Mouse (Mus musculus): Measurements from ENCODE around the gene Hmces.

Hmces gene

DNA sequence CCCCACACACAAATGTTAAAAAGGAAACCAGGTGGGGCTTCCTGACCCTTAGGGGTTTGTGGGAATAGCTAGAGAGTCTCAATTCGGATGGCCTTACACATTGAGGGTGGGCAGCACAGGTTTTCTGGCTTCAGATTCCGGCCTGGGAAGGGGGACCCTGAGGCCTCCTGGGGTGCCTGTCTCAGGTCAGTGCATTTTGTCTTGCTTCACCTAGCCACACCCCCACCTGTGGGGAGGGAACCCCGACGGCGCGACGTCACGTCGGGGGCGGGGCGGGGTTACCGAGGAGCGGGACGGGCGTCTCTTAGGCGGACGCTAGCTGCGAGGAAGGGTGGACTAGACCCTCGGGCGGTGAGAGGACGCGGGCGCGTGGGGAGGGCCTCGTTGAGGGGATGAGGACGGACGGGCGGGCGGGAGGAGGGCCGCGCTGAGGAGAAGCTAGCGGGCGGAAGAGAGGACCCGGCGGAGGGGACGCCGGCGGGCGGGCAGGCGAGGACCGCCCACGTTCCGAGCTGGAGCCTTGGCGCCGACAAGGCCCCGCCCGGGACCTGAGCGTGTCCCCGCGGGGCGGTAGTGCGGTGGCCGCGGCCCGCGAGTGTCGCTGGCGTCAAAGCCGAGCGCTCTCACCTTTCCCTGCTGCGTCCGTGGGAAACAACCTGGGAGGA lies at the start of gene Hmces:
TSS of gene Hmces (plus strand) at position 275 of the 665 bp plus-strand sequence.
- in situ Hi-C loops (cut with MboI, MseI) = no loop called here

DNA sequence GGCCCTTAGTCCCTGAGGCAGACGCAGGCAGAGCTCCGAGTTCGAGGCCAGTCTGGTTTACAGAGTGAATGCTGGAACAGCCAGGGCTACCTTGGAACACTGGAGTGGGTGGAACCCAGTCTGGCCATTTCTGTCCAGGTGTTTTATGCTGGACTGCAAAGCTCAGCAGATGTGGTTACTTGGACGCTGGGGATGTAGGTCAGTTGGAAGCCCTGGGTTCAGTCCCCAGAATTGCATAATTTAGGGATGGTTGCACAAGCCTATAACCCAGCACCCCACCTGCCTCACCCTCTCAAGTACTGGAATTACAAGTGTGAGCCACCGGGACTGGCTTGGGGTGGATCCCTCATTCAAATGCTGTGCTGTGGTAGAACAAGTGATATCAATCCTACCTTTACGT lies 47.5 kb upstream of the Hmces start:
- in situ Hi-C loops (cut with MboI, MseI) = no loop called here

DNA sequence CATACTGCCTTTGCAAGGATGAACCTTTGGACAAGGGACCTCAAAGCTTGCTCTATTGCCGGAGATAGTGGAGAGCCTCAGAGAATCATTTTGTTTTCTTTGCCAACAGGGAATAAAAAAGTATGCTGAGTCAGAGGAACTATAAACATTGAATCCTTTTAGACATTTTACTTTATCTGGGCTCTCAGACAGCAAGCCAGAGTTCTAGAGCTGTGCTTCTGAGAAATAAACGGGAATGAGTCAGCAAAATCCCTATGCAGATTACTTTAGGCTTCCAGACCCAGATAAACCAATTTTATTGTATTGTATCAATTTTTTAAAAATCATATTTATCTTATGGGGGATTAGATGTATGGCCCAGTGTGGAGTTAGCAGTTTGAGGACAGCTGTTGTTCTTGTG lies 46.5 kb upstream of the Hmces start:
- in situ Hi-C loops (cut with MboI, MseI) = no loop called here

DNA sequence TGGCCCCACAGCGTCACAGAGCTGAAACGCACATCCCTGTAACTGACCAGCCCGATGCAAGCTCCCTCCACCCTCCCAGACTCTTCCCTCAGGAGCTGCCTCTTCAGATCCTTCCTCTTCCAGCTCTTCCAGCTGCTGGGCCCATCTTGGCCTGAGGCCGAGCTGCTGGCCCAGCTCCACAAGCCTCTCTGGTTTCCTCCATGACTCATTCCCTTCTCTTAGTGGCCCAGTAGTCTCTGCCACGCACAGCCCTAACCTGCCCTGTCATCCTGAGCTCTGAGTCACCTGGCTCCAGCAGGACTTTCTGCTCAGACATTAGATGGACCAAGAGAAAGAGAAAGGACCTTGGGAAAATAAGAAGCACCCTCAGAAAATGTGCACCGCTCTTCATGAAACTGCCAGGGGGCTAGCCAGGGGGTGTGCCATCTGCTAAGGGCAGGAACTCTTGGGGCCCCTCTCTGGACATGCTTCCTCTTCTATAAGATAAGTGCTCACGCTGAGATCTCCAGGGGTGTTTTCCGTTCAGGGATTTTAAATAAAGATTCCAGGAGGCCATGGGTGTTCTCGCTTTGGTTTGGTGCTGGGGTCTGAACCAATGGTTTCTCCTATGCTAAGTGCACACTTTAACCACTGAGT lies 44.7 kb upstream of the Hmces start:
- in situ Hi-C loops (cut with MboI, MseI) = no loop called here

DNA sequence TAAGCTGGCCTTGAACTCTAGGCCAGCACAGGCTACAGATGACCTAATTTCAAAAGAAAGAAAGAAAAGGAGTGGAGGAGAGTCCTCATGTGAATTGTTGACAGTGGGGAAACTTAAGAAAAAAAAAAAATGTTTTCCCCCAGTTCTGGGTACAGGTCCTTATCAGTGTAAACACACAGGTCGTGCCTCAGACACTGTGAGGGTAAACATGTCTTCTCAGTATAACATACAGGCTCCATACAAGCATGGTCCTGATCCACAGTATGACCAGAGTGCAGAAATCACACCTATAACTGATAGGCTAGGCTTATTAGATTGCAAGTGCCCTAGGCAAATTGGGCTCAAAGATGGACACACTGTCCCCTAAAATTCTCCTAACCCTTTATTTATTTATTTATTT lies 43.3 kb upstream of the Hmces start:
- in situ Hi-C loops (cut with MboI, MseI) = no loop called here

DNA sequence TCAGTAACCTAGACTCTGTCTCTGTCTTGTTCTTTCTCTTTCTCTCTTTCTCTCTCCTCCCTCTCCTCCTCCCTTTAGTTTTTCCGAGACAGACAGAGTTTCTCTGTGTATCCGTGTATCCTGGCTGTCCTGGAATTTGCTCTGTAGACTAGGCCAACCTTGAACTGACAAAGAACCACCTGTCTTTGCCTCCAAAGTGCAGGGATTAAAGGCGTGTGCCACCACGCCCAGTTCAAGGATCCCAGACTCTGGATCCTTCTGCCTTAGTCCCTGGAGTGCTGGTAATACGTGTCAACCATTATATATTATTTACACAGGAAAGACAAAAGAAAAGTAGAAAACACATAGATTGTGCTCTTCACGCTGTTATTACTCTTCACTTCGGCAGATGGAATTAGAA lies 42.5 kb upstream of the Hmces start:
- in situ Hi-C loops (cut with MboI, MseI) = no loop called here

DNA sequence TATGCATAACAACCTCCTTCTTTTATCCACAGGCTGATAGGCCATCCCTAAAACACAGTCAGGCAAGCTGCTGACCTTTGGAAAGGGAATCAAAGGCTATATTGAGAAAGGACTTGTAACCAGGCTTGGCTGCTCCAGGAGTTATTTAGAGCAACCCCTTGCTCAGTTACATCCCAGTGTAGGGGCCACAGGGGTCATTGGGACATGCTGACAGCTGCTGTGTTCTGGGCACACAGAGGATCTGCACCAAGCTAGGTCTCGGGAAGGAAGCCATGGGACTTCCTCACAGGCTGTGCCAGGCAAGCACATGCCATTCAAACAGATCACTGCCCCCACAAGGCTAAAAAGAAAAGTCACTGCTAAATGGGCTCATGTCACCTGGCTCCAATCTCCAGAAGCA lies 40.6 kb upstream of the Hmces start:
- in situ Hi-C loops (cut with MboI, MseI) = no loop called here

DNA sequence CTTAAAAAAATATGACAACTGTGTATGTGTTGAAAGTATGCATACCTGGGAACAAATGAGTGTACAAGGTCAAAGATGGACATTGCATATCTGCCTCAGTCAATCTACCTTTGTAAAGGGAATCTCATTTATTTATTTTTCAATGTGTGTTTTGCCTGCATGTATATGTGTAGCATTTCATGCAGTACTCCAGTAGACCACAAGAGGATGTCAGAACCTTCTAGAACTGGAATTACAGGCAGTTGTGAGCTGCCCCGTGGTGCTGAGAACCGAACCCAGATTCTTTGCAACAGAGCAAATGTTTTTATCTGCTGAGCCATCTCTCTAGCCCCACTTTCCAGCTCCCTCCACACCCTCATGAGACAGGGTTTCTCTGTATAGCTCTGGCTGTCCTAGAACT lies 39.8 kb upstream of the Hmces start:
- in situ Hi-C loops (cut with MboI, MseI) = no loop called here

DNA sequence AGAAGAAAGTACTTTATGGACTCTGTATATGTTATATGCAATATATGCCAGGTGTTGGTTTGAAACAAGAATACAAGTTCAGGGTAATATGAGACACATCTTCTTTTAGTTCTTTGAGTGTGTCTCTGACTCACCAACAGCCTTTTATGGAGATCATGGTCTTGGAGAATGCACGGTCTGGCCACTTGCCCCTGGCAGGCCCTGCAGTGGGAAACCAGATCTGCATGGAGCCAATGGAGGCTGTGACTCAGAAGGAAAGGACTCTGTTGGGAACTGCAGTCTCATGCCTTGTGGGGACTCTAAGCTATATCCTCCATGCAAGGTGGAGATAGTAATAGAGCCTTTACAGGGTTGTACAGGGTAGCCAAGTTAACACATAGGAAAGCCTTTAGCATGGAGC lies 38.7 kb upstream of the Hmces start:
- in situ Hi-C loops (cut with MboI, MseI) = no loop called here

DNA sequence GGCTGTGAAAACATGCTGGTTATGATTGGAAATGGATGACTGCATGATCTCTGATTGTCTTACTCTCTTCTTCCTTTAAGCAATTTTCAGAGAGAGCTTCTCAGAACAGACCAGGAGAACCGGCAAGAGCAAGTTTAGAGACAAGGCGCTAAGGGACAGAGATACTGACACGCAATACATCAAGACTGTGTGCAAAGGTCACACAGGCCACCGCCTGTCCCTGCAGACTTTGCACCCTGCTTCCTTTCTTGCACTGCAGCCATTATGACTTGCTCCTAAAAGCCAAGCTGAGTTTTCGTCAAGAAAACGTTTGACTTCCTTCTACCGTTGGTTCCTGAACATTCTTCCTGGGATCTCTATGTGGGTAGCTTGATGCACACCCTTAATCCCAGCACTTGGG lies 38.2 kb upstream of the Hmces start:
- in situ Hi-C loops (cut with MboI, MseI) = no loop called here

DNA sequence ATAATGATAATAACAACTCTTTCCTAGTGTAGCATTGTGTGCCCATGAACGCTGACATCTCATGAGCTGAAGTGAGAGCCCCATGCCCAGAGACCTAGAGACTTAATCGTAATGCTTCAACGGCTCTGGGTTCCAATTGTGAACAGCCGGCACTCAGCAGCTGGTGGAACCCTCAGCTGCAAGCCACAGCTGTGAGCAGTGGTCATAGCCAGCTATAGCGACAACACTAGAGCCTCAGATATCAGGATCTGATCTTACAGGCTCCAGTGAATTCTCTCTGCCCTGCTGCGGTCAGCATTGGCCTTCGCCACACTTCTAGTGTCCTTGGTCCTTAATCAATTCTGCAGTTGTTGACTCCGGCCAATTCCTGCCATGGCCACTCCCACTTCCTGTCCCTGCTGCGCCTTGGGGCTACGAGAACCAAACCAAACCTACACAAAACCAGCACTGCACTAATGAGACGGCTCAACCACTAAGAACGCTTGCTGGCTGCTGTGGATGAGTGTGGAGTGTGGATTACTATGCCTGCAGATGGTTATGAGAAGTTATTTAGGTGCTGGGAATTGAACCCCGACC lies 37.6 kb upstream of the Hmces start:
- in situ Hi-C loops (cut with MboI, MseI) = no loop called here

DNA sequence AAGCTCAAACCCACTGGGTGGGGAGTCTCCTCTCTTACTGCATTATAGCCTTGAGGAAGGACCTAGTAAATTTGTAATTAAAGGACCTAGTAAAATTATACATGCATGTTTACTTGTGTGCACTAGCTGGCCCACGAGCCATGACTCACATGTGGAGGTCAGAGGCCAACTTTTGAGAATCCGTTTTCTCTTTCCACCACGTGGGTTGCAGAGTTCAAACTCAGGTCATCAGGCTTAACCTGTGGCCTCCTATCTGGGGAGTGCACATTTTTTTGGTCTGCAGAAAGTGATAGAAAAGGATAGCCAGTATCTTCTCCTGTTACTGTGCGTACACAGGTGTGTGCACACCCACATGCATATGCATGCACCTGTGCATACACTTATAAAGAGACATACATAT lies 34.7 kb upstream of the Hmces start:
- in situ Hi-C loops (cut with MboI, MseI) = no loop called here

DNA sequence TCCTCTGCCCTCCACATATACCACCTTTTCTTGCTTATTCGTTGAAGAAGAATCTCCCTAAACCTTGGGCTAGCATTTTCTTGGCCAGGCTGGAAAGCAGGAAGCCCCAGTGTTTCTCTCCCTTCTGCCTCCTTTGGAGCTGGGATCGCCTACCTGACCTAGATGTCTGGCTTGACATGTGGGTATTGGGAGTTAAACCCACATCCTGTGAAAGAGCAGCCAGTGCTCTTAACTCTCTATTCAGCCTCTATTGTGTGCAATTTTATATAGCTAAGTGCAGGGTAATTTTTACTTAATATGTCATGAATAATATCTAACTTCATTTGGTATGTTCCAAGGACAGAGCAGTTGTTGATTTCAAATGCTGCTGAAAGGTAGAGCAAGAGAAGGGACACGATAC lies 34.1 kb upstream of the Hmces start:
- in situ Hi-C loops (cut with MboI, MseI) = no loop called here

DNA sequence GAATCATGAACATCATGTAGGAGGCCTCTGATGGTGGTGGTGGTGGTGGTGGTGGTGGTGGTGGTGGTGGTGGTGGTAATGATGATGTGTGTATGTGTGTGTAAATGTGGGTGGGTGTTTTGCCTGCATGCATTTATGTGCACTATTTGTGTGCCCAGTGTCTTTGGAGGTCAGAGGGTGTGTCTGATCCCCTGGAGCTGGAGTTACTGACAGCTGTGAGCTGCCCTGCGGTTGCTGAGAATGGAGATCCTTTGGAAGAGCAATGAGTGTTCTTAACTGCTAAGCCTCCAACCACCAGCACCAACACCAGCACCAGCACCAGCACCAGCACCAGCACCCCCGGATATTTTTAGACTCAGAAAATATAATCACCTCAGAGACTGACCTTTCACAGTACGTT lies 31.5 kb upstream of the Hmces start:
- in situ Hi-C loops (cut with MboI, MseI) = no loop called here

DNA sequence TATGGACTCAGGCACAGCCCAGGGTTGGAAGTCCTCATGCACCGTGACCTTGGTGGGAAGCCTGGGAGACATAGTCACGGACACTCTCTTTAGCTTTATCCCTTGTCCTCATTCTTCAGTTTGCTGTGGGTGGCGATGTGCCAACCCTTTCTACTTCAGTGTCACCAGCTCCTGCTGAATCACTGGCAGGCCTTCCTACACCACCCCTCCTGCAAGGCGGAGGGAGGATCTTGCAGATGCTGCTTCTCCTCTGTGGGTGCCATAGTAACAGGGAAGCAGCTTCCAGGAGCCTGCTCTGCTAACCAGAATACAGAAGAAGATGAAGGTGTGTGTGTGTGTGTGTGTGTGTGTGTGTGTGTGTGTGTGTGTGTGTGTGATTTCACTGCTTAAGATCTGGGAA lies 30.9 kb upstream of the Hmces start:
- in situ Hi-C loops (cut with MboI, MseI) = no loop called here

DNA sequence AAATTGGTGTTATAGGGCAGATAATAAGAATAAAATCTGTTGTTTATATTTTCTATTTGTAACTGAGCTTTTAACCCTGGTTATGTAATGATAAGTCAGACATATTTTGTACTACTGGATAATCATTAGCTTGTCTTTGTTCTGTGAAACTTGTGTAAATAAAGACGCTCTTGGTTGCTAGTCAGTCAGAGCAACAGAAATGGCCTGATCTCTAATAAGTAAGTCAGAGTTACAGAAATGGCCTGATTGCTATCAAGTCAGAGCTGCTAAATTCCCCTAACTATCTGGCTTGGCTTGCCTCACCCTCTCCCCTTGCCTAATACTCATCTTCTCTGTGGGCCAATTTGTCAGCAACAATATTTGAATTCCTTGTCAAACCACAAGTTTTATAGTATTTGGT lies 27.0 kb upstream of the Hmces start:
- in situ Hi-C loops (cut with MboI, MseI) = no loop called here

DNA sequence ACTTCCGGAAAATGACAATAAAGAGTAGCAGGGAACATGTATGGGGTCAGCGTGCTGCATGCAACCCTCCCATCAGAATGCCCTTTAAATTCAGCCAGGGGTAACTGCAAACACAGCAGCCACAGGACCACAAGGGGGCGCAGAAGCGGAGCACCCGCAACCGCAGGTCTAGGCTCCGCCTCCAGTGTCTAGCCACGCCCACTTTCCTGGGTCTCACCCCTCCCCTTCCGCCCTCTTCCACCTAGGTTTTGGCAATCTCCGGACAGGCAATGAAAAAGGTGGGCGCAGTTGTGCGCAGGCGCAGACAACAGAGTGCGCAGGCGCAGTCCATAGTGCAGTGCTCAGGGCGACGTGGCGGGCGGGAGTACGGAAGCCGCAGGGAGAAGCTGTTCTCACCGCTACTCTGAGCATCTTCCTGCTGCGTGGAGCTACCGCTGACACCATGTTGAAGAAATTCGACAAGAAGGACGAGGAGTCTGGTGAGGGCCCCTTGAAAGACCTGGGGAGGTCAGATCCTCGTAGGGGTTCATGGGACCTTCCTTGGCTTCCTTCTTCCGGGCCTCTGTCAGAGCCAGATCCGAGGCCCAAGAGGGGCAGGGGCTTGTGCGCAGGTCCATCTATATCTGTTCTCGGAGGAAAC lies 26.0 kb upstream of the Hmces start, which contains the start of gene Copg1:
TSS of gene Copg1 (plus strand) at position 221 of the 640 bp plus-strand sequence.
- in situ Hi-C loops (cut with MboI, MseI) = no loop called here

DNA sequence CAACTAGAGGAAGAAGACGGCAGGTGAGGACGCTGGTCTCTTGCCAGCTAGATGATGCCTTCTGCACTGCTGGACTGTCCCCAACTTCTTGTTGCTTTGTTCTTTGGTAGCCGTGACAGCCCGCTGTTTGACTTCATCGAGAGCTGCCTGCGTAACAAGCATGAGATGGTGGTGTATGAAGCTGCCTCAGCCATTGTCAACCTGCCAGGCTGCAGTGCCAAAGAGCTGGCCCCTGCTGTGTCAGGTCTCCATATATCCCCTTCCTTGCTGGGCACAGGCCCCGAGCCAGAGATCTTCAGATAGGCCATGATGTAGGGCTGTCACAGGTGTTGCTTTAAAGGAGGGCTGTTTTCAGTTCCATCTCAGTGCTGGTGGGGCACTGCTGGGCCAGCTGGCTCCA lies 19.8 kb upstream of the Hmces start:
- in situ Hi-C loops (cut with MboI, MseI) = loop anchor here (5.0 kb wide), 1 partner anchor 98 kb away; no protein-coding TSS in a partner anchor

DNA sequence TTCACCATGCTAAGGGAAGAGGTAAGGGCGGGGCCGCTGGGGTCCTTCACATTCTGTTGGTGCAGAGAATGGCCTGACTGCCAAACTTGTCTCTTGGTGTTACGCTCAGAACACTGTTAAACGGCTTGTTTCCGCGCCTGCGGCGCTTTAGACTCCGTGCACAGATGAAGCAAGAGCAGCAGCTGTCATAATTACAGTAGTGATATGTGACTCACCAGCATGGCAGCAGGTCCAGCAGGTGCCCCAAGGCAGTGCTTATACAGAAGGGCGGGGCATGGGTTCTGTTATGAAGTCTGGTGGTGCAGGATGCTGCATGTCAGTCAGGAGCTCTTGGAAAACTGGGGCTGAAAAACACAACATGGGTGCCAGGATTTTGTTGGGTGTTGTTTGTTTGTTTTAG lies 15.7 kb upstream of the Hmces start:
- in situ Hi-C loops (cut with MboI, MseI) = no loop called here

DNA sequence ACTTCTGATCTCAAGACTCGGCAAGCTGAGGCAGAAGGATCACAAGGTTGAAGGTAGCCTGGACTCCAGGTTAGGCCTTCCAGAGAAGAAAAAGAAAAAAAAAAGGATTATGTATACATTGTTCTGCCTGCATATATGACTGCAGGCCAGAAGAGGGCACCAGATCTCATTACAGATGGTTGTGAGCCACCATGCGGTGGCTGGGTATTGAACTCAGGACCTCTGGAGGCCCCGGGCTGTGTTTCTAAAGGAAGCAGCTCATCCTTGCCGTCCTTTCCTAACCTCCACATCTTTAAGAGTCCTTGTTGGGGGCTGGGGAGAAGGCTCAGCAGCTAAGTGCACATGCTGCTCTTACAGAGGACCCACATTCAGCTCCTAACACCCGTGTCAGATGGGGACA lies 7.1 kb upstream of the Hmces start:
- in situ Hi-C loops (cut with MboI, MseI) = loop anchor here (5.0 kb wide), 1 partner anchor 176 kb away; the partner anchor contains the start of gene Rpn1

DNA sequence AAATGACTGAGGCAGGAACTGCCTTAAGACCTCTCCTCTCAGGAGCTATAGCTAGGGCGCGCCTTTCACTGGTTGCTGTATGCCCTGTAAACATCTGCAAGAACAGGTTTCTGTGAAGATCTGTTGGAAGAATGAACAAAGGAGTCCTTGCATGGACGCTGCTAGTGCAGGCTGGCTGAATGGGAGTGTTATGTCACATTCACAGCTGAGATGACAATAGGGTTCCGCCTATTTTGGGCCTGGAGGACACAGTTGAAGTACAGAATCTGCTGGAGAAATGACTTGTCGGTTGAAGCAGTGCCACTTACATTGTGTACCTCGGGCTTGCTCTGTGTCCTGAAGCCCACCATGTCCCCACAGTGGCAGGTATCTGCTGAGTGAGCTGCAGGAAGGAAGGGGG lies 4.6 kb upstream of the Hmces start:
- in situ Hi-C loops (cut with MboI, MseI) = loop anchor here (5.0 kb wide), 1 partner anchor 173 kb away; the partner anchor contains the start of gene Rpn1

DNA sequence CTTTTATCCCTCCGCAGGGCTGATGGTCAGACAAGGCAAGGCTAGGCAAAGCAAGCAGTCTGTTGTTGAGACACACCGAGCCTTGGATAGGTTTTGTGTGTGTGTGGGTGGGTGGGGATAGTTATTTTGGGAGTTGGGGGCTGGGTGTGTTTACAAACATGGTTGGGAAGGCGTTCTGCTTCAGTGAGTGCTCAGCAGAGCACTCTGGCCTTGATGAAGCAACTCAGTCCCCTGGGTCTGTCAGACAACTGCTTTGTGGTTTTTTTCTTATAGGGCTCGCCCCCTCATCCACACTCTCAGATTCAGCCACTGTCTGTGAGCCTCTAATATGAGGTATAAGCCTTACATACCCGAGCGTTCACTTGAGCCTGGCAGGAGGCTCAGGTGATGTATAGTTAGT lies 2.2 kb upstream of the Hmces start:
- in situ Hi-C loops (cut with MboI, MseI) = no loop called here
